Mouse (Mus musculus): ENCODE data around the gene Lonrf2.

The Lonrf2 gene

GRCm38 (mm10) chr1:38766661-38767572 lies 69.6 kb downstream of the Lonrf2 start:
- peak; percentile 33 for DNase-seq

GRCm38 (mm10) chr1:38766254-38766653 lies 70.3 kb downstream of the Lonrf2 start:
- no peak for DNase-seq

- DNase-seq: no peak
These were observed 72.4 kb downstream of the Lonrf2 start for GRCm38 (mm10) chr1:38763960-38764613.

DNA sequence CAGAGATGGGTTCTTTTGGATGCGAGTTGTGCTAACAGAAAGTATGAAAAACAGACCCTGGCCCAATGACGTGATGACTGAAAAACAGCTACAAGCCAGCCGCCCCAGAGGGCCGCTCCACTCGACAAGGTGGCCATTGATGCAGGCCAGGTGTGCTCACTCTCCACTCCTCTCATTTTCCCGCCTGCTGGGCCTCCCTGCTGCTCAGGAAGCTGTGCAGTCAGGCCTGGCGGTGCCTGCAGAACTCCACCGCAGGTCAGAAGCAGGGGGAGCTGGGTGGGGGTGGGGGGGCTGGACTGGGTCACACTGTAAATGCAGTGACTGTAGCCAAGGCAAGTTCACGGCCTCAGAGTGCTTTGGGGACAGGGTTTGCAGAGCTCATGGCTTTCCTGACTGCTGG lies 76.1 kb downstream of the Lonrf2 start:
- no peak for DNase-seq

GRCm38 (mm10) chr1:38757791-38758403 lies 78.6 kb downstream of the Lonrf2 start:
- no peak for DNase-seq

GRCm38 (mm10) chr1:38743863-38744262 lies 92.6 kb downstream of the Lonrf2 start:
- peak; percentile 6 for DNase-seq
